Mouse (Mus musculus): ENCODE data around the gene Snd1.

GRCm38 (mm10) chr6:28729649-28730048 is 254.7 kb downstream of the Snd1 start:
- TF ChIP-seq ZNF384 (IDR thresholded peaks at IDR 0.05; ENCODE audit: low read depth, low read length) (no peak), CHD2 (IDR thresholded peaks at IDR 0.05; ENCODE audit: low read depth, low read length) (no peak)
